Mouse (Mus musculus) forelimb bud, embryonic 11.5 days (tissue): Measurements from ENCODE around the gene Olfr729.

Experiments
- DNase-seq: peaks from one replicate; pipeline ENCODE4 v3.0.0-alpha.2; 2012; ENCODE audit warnings: low read depth, low spot score

Gene Olfr729

GRCm38 (mm10) chr14:50152810-50153209, at the start of gene Olfr729:
Gene Olfr729 (minus strand): TSS chr14:50152910.
- no peak for DNase-seq

DNA sequence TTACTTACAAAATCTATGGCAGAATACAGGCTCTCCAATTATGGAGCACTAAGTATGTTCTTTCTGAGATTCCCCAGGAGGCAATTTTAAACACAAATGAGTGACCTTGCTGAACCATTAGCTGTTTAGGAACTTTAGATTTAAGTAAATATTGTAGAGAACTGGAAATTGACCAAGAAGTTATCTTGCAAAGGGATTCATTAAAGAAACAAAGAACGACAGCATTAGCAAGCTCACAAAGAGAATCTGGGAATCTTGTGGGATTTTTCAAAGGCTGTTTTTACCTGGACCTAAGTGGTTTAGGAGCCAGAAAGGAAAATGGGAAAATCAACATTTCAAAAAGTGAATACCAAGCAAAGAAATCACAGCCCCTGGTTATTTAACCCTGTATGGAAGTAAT, 35.4 kb upstream of the Olfr729 start, which contains the start of gene Olfr730:
Olfr730 (minus strand) TSS at position 101 of the 400 bp plus-strand sequence.
- no peak for DNase-seq

GRCm38 (mm10) chr14:50142580-50142979, 10.1 kb downstream of the Olfr729 start, which contains the start of gene Olfr728:
Gene Olfr728 (minus strand): TSS chr14:50142680.
- no peak for DNase-seq

DNA sequence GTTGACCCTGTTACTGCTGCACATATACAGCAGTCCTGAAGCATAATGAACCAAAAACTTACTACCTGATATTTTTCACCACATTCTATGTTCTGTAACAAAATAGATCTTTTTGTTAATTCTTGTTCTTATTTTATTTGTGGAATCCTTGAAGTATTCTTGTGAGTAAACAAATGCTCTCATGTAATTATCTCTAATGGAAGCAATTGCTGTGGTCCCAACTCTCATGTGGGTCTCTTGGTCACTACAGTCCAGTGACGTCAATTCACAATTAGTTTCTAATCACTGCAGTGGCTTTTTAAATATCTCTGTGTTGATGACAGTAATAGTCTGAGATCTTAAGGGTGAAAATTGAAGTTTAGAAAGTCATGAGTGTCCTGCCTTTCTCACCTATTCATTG, 29.8 kb downstream of the Olfr729 start, which contains the start of gene Olfr727:
Olfr727 (plus strand) TSS at position 301 of the 400 bp plus-strand sequence.
- DNase-seq: no peak
